Mouse (Mus musculus): ENCODE results near the gene Tgfbrap1.

DNA sequence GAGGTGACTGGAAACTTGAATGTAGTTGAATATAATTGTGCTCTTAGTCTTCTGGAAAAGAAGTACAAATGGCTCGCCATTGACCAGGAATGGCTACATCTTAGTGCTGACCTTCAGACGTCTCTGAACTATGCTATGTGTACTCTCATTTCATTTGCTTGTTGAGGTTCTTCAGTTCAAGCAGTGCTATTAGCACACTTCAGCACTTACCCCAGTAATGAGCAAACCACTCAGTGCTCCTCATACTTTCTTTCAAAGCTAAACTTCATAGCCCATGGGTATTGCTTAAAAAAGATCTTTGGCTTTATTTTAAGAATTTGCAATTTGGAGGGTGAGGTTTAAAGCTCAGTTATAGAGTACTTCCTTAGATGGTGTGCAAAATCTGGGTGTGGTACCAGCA is 10.3 kb upstream of the Tgfbrap1 start:
- TF ChIP-seq CTCF (IDR thresholded peaks at IDR 0.05; ENCODE audit: borderline replicate concordance, insufficient read depth, low read depth, low read length) (no peak), POLR2A (IDR thresholded peaks at IDR 0.05; ENCODE audit: borderline replicate concordance, insufficient read depth, low read length) (no peak)
